Mouse (Mus musculus) CH12.LX (cell line): ENCODE data around the gene Ntrk2. TPM values are rescaled to one million over a fixed set of nuclear protein-coding genes. Genes with fewer than 3 reads are reported as not detected.

Experiments used
- DNase-seq: peaks from one replicate; pipeline ENCODE4 v3.0.0-alpha.2; 2013; ENCODE audit errors: extremely low read depth
- H3K27ac ChIP-seq: 2 replicates; pipeline ENCODE4 v1.5.1; 2012; ENCODE audit warnings: low read depth, mild to moderate bottlenecking, control low read depth, moderate library complexity; ENCODE audit not compliant: insufficient read depth
- H3K27me3 ChIP-seq: replicated peaks from 2 replicates; pipeline ENCODE3; 2012; ENCODE audit warnings: inconsistent platforms
- H3K36me3 ChIP-seq, 2 experiments: replicated peaks in 1 of 2; 2 replicates each; pipeline versions ENCODE3 to v1.6.1; 2012; ENCODE audit warnings: inconsistent platforms in 1 of 2, low read length in 1 of 2, mild to moderate bottlenecking in 1 of 2, mixed read lengths in 1 of 2, moderate library complexity in 1 of 2; ENCODE audit not compliant: control insufficient read depth in 1 of 2, insufficient read depth in 1 of 2
- H3K4me1 ChIP-seq, 2 experiments: 2 replicates each; pipeline ENCODE4 v1.6.1; 2012; ENCODE audit warnings: inconsistent platforms in 1 of 2, moderate library complexity in 1 of 2; ENCODE audit not compliant: insufficient read depth in 2 of 2, control insufficient read depth in 1 of 2
- H3K4me2 ChIP-seq: 2 replicates; pipeline ENCODE4 v1.6.1; 2012; ENCODE audit warnings: low read depth, mild to moderate bottlenecking, control low read depth; ENCODE audit not compliant: poor library complexity, insufficient read depth, severe bottlenecking
- H3K4me3 ChIP-seq, 3 experiments: fragments of 150-350 bp in 1 of 3; sonication (generic) in 1 of 3; replicated peaks in 1 of 3; 2 replicates each; pipeline versions ENCODE3 to v1.5.1; 2011 to 2012; ENCODE audit warnings: low read depth in 2 of 3, low read length in 2 of 3, mild to moderate bottlenecking in 2 of 3, moderate library complexity in 2 of 3, control low read depth in 1 of 3, improper control_type of control experiment in 1 of 3, inconsistent platforms in 1 of 3, mixed read lengths in 1 of 3; ENCODE audit not compliant: poor library complexity in 1 of 3
- H3K79me2 ChIP-seq: replicated peaks from 2 replicates; pipeline ENCODE4 v1.6.1; 2012; ENCODE audit warnings: mild to moderate bottlenecking, moderate library complexity; ENCODE audit not compliant: control insufficient read depth, poor library complexity, insufficient read depth, severe bottlenecking; ENCODE audit errors: extremely low read depth
- H3K9ac ChIP-seq: 2 replicates; pipeline ENCODE4 v1.6.1; 2012; ENCODE audit warnings: low read depth, mild to moderate bottlenecking, control low read depth, moderate library complexity; ENCODE audit not compliant: insufficient read depth
- H3K9me3 ChIP-seq: replicated peaks from 2 replicates; pipeline ENCODE3; 2012; ENCODE audit warnings: low read length, inconsistent platforms, mixed read lengths
- BHLHE40 ChIP-seq: IDR thresholded peaks from 2 replicates; pipeline ENCODE4 v1.6.1; 2011; ENCODE audit warnings: mild to moderate bottlenecking, low read depth, low read length, improper control_type of control experiment
- CHD1 ChIP-seq: IDR thresholded peaks from 2 replicates; pipeline ENCODE4 v1.6.1; 2012; ENCODE audit warnings: low read depth, low read length, improper control_type of control experiment, inconsistent platforms
- CHD2 ChIP-seq: IDR thresholded peaks from 2 replicates; pipeline ENCODE4 v1.6.1; 2011; ENCODE audit warnings: low read length, improper control_type of control experiment
- E2F4 ChIP-seq: IDR thresholded peaks from 2 replicates; pipeline ENCODE4 v1.6.1; 2011; ENCODE audit warnings: low read depth, low read length, improper control_type of control experiment; ENCODE audit not compliant: insufficient replicate concordance
- GABPA ChIP-seq: IDR thresholded peaks from 2 replicates; pipeline ENCODE4 v1.6.1; 2012; ENCODE audit warnings: low read depth, low read length, improper control_type of control experiment, inconsistent platforms; ENCODE audit not compliant: insufficient replicate concordance
- IRF4 ChIP-seq: IDR thresholded peaks from 2 replicates; pipeline ENCODE4 v1.6.1; 2014; ENCODE audit warnings: low read depth, mild to moderate bottlenecking, inconsistent platforms, low read length, improper control_type of control experiment
- JUN ChIP-seq: IDR thresholded peaks from 2 replicates; pipeline ENCODE4 v1.6.1; 2011; ENCODE audit warnings: low read depth, mild to moderate bottlenecking, low read length, improper control_type of control experiment, moderate library complexity; ENCODE audit not compliant: insufficient read depth
- JUND ChIP-seq: conservative IDR thresholded peaks from 2 replicates; pipeline ENCODE4 v1.6.1; 2011; ENCODE audit warnings: low read depth, low read length, improper control_type of control experiment
- MAX ChIP-seq: IDR thresholded peaks from 2 replicates; pipeline ENCODE4 v1.6.1; 2011; ENCODE audit warnings: low read length, improper control_type of control experiment
- MAZ ChIP-seq: IDR thresholded peaks from 2 replicates; pipeline ENCODE4 v1.6.1; 2012; ENCODE audit warnings: low read depth, mild to moderate bottlenecking, inconsistent platforms, low read length, improper control_type of control experiment, moderate library complexity
- MXI1 ChIP-seq: IDR thresholded peaks from 2 replicates; pipeline ENCODE4 v1.6.1; 2011; ENCODE audit warnings: mild to moderate bottlenecking, low read depth, low read length, improper control_type of control experiment
- MYC ChIP-seq: IDR thresholded peaks from 2 replicates; pipeline ENCODE4 v1.6.1; 2011; ENCODE audit warnings: low read depth, mild to moderate bottlenecking, improper control_type of control experiment, low read length
- NRF1 ChIP-seq: IDR thresholded peaks from 2 replicates; pipeline ENCODE4 v1.6.1; 2014; ENCODE audit warnings: low read depth, mild to moderate bottlenecking, inconsistent platforms, low read length, improper control_type of control experiment, moderate library complexity
- POLR2A ChIP-seq: IDR thresholded peaks from 2 replicates; pipeline ENCODE4 v1.6.1; 2011; ENCODE audit warnings: low read depth, mild to moderate bottlenecking, improper control_type of control experiment, low read length
- POLR2AphosphoS2 ChIP-seq: IDR thresholded peaks from 2 replicates; pipeline ENCODE4 v1.6.1; 2011; ENCODE audit warnings: low read depth, low read length, improper control_type of control experiment
- RAD21 ChIP-seq: IDR thresholded peaks from 2 replicates; pipeline ENCODE4 v1.6.1; 2011; ENCODE audit warnings: low read depth, mild to moderate bottlenecking, low read length, improper control_type of control experiment, moderate library complexity
- SMC3 ChIP-seq: IDR thresholded peaks from 2 replicates; pipeline ENCODE4 v1.6.1; 2011; ENCODE audit warnings: low read depth, low read length, improper control_type of control experiment
- TBP ChIP-seq: conservative IDR thresholded peaks from 2 replicates; pipeline ENCODE4 v1.6.1; 2011; ENCODE audit warnings: low read depth, low read length, improper control_type of control experiment
- UBTF ChIP-seq: IDR thresholded peaks from 2 replicates; pipeline ENCODE4 v1.6.1; 2012; ENCODE audit warnings: low read depth, mild to moderate bottlenecking, inconsistent platforms, low read length, improper control_type of control experiment, moderate library complexity
- ZKSCAN1 ChIP-seq: IDR thresholded peaks from 2 replicates; pipeline ENCODE4 v1.6.1; 2012; ENCODE audit warnings: low read depth, inconsistent platforms, low read length, improper control_type of control experiment, borderline replicate concordance
- ZMIZ1 ChIP-seq: IDR thresholded peaks from 2 replicates; pipeline ENCODE4 v1.6.1; 2012; ENCODE audit warnings: low read depth, mild to moderate bottlenecking, inconsistent platforms, low read length, improper control_type of control experiment
- ZNF384 ChIP-seq: IDR thresholded peaks from 2 replicates; pipeline ENCODE4 v1.6.1; 2012; ENCODE audit warnings: low read depth, low read length, improper control_type of control experiment, inconsistent platforms
- dilution Hi-C: fragments of 300-500 bp; cut with MboI; formaldehyde crosslinking; loops from 2 replicates; pipeline ENCODE4 v1.14.3; 2020; ENCODE audit warnings: low sequenced_read_pairs; ENCODE audit not compliant: extremely low pct_unique_long_range_greater_than_20kb, extremely low pct_ligation_motif_present
- in situ Hi-C: fragments of 300-500 bp; cut with MboI; formaldehyde crosslinking; loops from 3 replicates; pipeline ENCODE4 v1.14.3; 2019; ENCODE audit warnings: low sequenced_read_pairs, low pct_ligation_motif_present, low pct_unique_long_range_greater_than_20kb, mixed read lengths
- polyA plus RNA-seq: library from polyadenylated mRNA; unstranded; fragments of >175 nt; gene quantifications from 2 replicates; pipeline ENCODE4 v1.2.1, GENCODE M21; 2012; ENCODE audit warnings: low read depth; ENCODE audit not compliant: insufficient read length
- total RNA-seq, 2 experiments: library from RNA; depleted of rRNA; stranded (reverse); fragments of 300-350 nt in 1 of 2; fragments of >200 nt in 1 of 2; gene quantifications; 2 replicates each; pipeline ENCODE4 v1.2.3; 2012 to 2014

Ntrk2 gene
- total and polyA plus RNA-seq, 3 experiments: not detected

GRCm38 (mm10) chr13:59147976-59148375, 341.6 kb downstream of the Ntrk2 start:
- Histone ChIP-seq H3K79me2 (no peaks in the 10 kb centered on the region), H3K4me3 (no peak overlapping the region), H3K27ac (no peak overlapping the region), H3K36me3 (no peaks in the 10 kb centered on the region), H3K4me2 (no peak overlapping the region), H3K9me3 (peaks cover 79% of the 10 kb centered on the region), H3K4me1 (no peaks in the 10 kb centered on the region), H3K9ac (no peak overlapping the region), H3K27me3 (no peaks in the 10 kb centered on the region)
- dilution Hi-C loops (no loop called here), in situ Hi-C loops (no loop called here)
- TF ChIP-seq NRF1: no peak
- TF ChIP-seq MAZ: no peak
- TF ChIP-seq IRF4: no peak
- no peak for TF ChIP-seq RAD21
- TF ChIP-seq E2F4: no peak
- TF ChIP-seq TBP: no peak
- TF ChIP-seq CHD2: no peak
- TF ChIP-seq UBTF: no peak
- no peak for TF ChIP-seq POLR2A
- TF ChIP-seq ZNF384: no peak
- TF ChIP-seq ZMIZ1: no peak
- TF ChIP-seq MAX: no peak
- no peak for TF ChIP-seq BHLHE40
- DNase-seq: no peak

- peaks cover 75% of the 10 kb centered on the region for H3K9me3 ChIP-seq
- H3K4me2 ChIP-seq: no peak overlapping the region
- dilution Hi-C loops: no loop called here
- TF ChIP-seq GABPA: no peak
- no peak for TF ChIP-seq MYC
- no peak for TF ChIP-seq MXI1
- TF ChIP-seq JUN: no peak
- no peak for TF ChIP-seq E2F4
- TF ChIP-seq UBTF: no peak
- TF ChIP-seq MAX: no peak
- no peak for TF ChIP-seq SMC3
- TF ChIP-seq CHD1: no peak
- no peak for TF ChIP-seq JUND
- no peak for TF ChIP-seq ZNF384
- no peak for TF ChIP-seq RAD21
- TF ChIP-seq POLR2AphosphoS2: no peak
- TF ChIP-seq IRF4: no peak
- no peak for TF ChIP-seq TBP
- no peak for TF ChIP-seq ZKSCAN1
- DNase-seq: no peak
- H3K79me2 ChIP-seq: no peaks in the 10 kb centered on the region
- H3K36me3 ChIP-seq: no peaks in the 10 kb centered on the region
- in situ Hi-C loops: no loop called here
- no peaks in the 10 kb centered on the region for H3K27me3 ChIP-seq
- no peak overlapping the region for H3K27ac ChIP-seq
- H3K4me1 ChIP-seq: no peaks in the 10 kb centered on the region
- H3K4me3 ChIP-seq: peak overlapping the region in 1 of 3 experiments; percentile 4
- H3K9ac ChIP-seq: no peak overlapping the region
These were observed 342.4 kb downstream of the Ntrk2 start for GRCm38 (mm10) chr13:59148793-59149192.
